Mouse (Mus musculus) kidney, adult 2 months (tissue): ENCODE measurements around the gene Stard7. TPM values are rescaled to one million over a fixed set of nuclear protein-coding genes. Genes with fewer than 3 reads are reported as not detected.

Source experiments
- DNase-seq: peaks from one replicate; pipeline ENCODE4 v3.0.0; 2021
- H3K27ac ChIP-seq: fragments of 200-500 bp; 2 replicates; pipeline ENCODE4 v1.5.1; 2012; ENCODE audit warnings: low read depth, low read length, control low read depth, inconsistent platforms; ENCODE audit not compliant: insufficient read depth
- H3K27me3 ChIP-seq: fragments of 200-500 bp; replicated peaks from 2 replicates; pipeline ENCODE4 v1.6.1; 2012; ENCODE audit warnings: mild to moderate bottlenecking, moderate library complexity, low read length, inconsistent platforms; ENCODE audit not compliant: control insufficient read depth, insufficient read depth
- H3K36me3 ChIP-seq: fragments of 200-500 bp; 2 replicates; pipeline ENCODE4 v1.6.1; 2012; ENCODE audit warnings: mild to moderate bottlenecking, moderate library complexity, low read length, inconsistent platforms; ENCODE audit not compliant: control insufficient read depth, insufficient read depth
- H3K4me1 ChIP-seq: fragments of 200-500 bp; 2 replicates; pipeline ENCODE4 v1.6.1; 2011; ENCODE audit warnings: low read length; ENCODE audit not compliant: control insufficient read depth, insufficient read depth
- H3K4me3 ChIP-seq: fragments of 200-500 bp; 2 replicates; pipeline ENCODE4 v1.5.1; 2011; ENCODE audit warnings: mild to moderate bottlenecking, low read depth, low read length, control low read depth; ENCODE audit not compliant: insufficient read depth
- CTCF ChIP-seq: fragments of 200-500 bp; conservative IDR thresholded peaks from 2 replicates; pipeline ENCODE4 v1.5.1; 2011; ENCODE audit warnings: low read depth, mild to moderate bottlenecking, control low read depth, low read length, moderate library complexity, mixed read lengths; ENCODE audit not compliant: insufficient read depth, insufficient read length
- POLR2A ChIP-seq: fragments of 200-500 bp; IDR thresholded peaks from one replicate; pipeline ENCODE4 v1.6.1; 2011; ENCODE audit warnings: low read depth, low read length, control low read depth
- WGBS: fragments of 180-500 bp; shearing (Covaris S2); methylation state at CpG from one replicate; pipeline ENCODE4 v1.1.7; 2018; 5-methylcytosine and 5-hydroxymethylcytosine counted together
- polyA plus RNA-seq: library from polyadenylated mRNA; depleted of rRNA; stranded (reverse); fragments of >200 nt; gene quantifications from 2 replicates; pipeline ENCODE4 v1.2.3, GENCODE M21; 2012; rRNA removed

Stard7 gene
- 57.2 and 62.2 TPM in 2 replicates for polyA plus RNA-seq

DNA sequence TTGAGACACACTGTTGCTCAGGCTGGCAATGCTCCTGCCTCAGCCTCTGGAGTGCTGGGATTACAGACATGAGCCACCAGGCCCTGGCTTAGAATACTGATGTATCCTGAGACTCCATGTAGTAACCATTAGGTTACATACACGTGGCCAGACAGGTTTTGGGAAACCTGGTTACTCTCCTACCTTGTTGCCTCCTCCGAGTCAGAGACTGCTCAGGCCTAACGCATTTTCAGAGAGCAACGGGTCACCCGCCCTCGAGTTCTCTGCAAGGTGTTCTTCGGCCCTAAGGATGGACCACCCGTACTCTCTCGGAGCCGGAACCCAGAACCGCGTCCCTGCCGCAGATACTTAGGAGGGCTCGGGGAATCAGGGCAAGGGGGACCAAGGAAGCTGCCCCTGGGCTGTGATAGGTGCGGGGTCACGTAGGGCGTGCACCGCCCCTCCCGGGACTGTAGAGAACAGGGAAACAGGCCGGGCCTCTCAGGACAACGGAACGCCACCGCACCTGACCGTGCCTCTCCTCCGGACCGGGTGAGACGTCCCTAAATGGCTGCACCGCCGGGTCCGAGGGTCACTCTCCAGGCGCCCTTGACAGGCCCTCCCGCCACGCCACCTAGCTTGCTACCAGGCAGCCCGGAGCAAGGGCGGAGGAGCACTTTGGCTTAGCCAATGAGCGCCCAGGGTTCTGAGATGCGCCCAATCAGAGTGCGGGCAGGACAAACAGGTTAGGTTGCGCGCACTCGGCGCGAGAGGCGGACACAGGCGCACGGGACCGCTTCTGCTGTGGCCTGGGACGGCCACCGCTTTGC is at the start of gene Stard7:
Gene Stard7, plus strand, starts transcription at position 728 of the 809 bp plus-strand sequence.
- peak; percentile 52 for TF ChIP-seq POLR2A
- peak; percentile 6; the same call in 1 of the 2 replicates for TF ChIP-seq CTCF
- Histone ChIP-seq H3K4me3 (peak within 1 kb of the TSS; percentile 84), H3K4me1 (peaks cover 4% of the 10 kb centered on the region; the same call in 1 of the 2 replicates), H3K36me3 (no peaks in the 10 kb centered on the region), H3K27me3 (no peaks in the 10 kb centered on the region), H3K27ac (peak within 1 kb of the TSS; percentile 95)
- WGBS, result under 1% methylated on average over 49 of the region's 49 CpGs
- DNase-seq, result peak; percentile 99

DNA sequence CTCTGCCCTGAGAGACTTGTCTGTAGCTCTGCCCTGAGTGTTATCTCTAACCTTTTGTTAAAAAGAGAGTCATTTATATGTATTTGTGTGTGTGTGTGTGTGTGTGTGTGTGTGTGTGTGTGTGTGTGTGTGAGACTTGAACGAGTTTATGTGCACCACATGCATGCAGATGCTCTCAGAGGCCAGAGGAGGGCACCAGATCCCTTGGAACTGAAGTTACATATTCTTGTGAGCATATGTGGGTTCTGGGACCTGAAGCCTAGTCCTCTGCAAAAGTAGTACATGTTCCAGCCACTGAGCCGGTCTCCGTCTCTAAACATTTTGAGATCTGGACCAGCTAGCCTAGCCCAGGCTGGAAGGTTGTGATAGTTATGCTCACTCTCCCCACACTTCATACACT is 44.8 kb upstream of the Stard7 start:
- no peak for TF ChIP-seq CTCF

DNA sequence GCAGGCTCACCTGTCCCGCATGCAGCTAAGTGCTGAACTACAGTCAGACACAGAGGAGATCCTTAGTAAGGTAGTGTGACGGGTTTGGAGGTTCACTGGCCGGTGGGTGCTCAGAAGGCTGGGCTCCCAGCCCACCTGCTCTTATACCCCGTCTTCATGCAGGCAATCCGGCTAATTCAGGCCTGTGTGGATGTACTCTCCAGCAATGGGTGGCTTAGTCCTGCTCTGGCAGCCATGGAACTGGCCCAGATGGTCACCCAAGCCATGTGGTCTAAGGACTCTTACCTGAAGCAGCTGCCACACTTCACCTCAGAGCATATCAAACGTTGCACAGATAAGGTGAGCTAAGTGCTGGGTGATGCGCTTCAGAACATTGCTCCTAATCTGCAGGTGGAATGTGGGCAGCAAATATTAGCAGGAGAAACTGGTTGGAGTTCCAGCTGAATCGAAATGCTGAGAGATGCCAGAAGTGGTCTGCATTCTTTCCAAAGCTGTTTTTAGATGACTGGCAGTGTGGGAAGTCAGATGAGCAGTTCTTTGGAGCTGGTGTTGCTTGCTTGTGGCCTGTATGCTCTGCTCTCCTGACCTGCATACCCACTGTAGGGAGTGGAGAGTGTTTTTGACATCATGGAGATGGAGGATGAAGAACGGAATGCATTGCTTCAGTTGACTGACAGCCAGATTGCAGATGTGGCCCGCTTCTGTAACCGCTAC is 32.0 kb upstream of the Stard7 start:
- TF ChIP-seq CTCF (no peak), POLR2A (no peak)
- 96% methylated on average over 11 of the region's 11 CpGs for WGBS
- Histone ChIP-seq H3K4me1 (no peaks in the 10 kb centered on the region; the same call in 1 of the 2 replicates), H3K36me3 (peaks cover 17% of the 10 kb centered on the region; the same call in 1 of the 2 replicates), H3K27ac (no peak overlapping the region), H3K27me3 (no peaks in the 10 kb centered on the region), H3K4me3 (no peak overlapping the region)
- DNase-seq, result no peak

More for the DNA sequence above, 44.8 kb upstream of the Stard7 start:
- no peaks in the 10 kb centered on the region for H3K27me3 ChIP-seq
- peaks cover 27% of the 10 kb centered on the region for H3K36me3 ChIP-seq
- H3K4me1 ChIP-seq, result no peaks in the 10 kb centered on the region
- DNase-seq, result no peak
- 100% methylated on average over 3 of the region's 3 CpGs for WGBS
- H3K4me3 ChIP-seq, result no peak overlapping the region
- H3K27ac ChIP-seq, result no peak overlapping the region

DNA sequence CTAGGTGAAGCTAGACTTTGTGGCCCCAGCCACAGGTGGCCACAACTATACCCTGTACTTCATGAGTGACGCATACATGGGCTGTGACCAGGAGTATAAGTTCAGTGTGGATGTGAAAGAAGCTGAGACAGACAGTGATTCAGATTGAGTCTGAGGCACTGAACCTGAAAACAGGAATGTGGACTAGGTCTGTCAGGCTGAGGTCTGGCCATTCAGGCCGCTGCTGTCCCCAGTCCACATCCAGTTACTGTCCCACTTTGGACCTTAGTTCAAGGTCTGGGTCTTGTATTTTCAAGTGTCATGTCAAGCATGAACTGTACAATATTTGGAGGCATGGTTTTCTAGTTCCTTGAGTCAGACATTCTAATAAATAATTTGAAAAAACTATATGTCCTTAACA is 30.0 kb upstream of the Stard7 start:
- Histone ChIP-seq H3K27ac (0 out of 2 replicates have a peak overlapping the region, but pooled peaks have one; percentile 2), H3K36me3 (peaks cover 11% of the 10 kb centered on the region; the same call in 1 of the 2 replicates), H3K4me1 (no peaks in the 10 kb centered on the region; the same call in 1 of the 2 replicates), H3K27me3 (no peaks in the 10 kb centered on the region), H3K4me3 (no peak overlapping the region)
- TF ChIP-seq CTCF (no peak), POLR2A (no peak)
- DNase-seq, result peak; percentile 73
- WGBS, result 65% methylated on average over 2 of the region's 2 CpGs

DNA sequence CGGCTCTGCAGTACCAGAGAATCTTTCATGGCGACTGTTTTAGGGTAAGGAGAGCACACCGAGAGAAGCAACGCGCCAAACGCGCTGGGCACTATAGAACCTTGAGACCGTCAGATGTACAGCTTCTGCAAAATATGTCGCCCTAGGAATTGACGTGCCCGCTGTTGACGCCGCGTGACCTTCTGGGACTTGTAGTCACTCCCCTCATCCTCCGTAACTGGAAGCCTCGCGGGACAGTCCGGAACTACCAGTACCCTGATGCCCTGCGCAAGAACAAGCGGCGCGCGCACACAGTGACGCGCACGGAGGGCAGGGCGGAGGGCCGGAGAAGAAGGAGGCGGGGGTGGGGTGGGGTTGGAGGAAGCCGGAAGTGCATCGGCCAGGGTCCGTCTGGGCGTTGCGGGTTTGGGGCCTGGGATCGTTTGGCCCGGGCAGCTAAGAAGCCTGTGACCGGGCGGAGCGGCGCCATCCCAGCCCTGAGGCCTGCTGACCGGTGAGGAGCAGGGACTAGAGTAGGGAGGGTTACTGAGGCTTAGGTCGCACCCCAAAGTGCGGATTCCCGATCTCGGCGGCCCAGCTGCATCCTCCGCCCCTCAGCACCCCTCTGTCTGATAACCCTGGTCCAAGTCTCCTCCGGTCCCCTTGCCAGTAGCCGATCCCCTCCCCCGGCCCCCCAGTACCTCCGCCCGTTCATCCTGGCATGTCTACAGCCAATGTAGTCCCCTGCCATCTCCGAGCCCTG is 22.3 kb upstream of the Stard7 start, which contains the start of the genes Ciao1 and Tmem127:
Gene Ciao1, minus strand, starts transcription at position 225 of the 742 bp plus-strand sequence.
Gene Tmem127, plus strand, starts transcription at position 317 of the 742 bp plus-strand sequence.
- TF ChIP-seq CTCF (no peak), POLR2A (no peak)
- Histone ChIP-seq H3K27ac (peak within 1 kb of the TSS; percentile 69), H3K4me1 (peaks cover 18% of the 10 kb centered on the region), H3K27me3 (no peaks in the 10 kb centered on the region), H3K4me3 (peak within 1 kb of the TSS; percentile 88), H3K36me3 (no peaks in the 10 kb centered on the region)
- peak; percentile 99 for DNase-seq
- WGBS, result under 1% methylated on average over 53 of the region's 53 CpGs

DNA sequence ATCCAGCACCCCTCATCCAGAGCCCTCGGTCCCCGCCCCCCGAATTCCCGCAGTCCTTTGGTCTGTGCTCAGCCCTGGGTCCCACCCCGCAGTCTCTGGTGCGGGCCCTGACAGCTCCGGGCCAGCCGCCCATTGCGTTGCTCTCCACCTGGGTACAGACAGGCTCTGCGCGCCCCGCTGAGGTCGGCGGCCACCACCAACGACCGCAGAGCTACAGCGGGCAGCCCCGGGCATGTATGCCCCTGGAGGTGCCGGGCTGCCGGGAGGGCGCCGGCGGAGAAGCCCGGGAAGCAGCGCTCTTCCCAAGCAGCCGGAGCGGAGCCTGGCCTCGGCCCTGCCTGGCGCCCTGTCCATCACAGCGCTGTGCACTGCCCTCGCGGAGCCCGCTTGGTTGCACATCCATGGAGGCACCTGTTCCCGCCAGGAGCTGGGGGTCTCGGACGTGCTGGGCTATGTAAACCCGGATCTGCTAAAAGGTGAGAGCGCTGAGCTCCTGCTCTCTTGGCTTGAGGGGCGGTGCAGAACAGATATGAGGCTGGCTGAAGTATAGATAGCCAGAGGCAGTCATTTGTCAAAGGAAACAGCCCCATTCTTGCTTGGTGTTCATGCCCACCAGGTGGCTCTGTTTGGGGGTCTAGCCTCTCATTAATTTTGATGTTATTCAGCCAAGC is 21.5 kb upstream of the Stard7 start:
- no peaks in the 10 kb centered on the region for H3K36me3 ChIP-seq
- H3K27ac ChIP-seq, result peak overlapping the region; percentile 4; the same call in 1 of the 2 replicates
- peaks cover 20% of the 10 kb centered on the region for H3K4me1 ChIP-seq
- H3K4me3 ChIP-seq, result peak overlapping the region; percentile 88
- TF ChIP-seq CTCF (0 out of 2 replicates have a peak, but pooled peaks have one; percentile 10), POLR2A (no peak)
- H3K27me3 ChIP-seq, result no peaks in the 10 kb centered on the region
- under 1% methylated on average over 39 of the region's 39 CpGs for WGBS
- peak; percentile 34 for DNase-seq
